Mouse (Mus musculus) liver, adult 2 months (tissue): ENCODE data around the gene Rcbtb2. TPM values are rescaled to one million over a fixed set of nuclear protein-coding genes. Genes with fewer than 3 reads are reported as not detected.

Experiments used
- DNase-seq: peaks from one replicate; pipeline ENCODE4 v3.0.0-alpha.2; 2011; ENCODE audit warnings: low read depth, low spot score; ENCODE audit errors: extremely low read depth
- H3K27ac ChIP-seq: fragments of 200-500 bp; replicated peaks from 2 replicates; pipeline ENCODE4 v1.5.1; 2012; ENCODE audit warnings: low read depth, mild to moderate bottlenecking, control low read depth, inconsistent platforms, low read length; ENCODE audit not compliant: insufficient read depth
- H3K27me3 ChIP-seq: fragments of 200-500 bp; 2 replicates; pipeline ENCODE4 v1.6.1; 2012; ENCODE audit warnings: mild to moderate bottlenecking, moderate library complexity, low read length, inconsistent platforms; ENCODE audit not compliant: control insufficient read depth, insufficient read depth
- H3K36me3 ChIP-seq: fragments of 200-500 bp; 2 replicates; pipeline ENCODE4 v1.6.1; 2012; ENCODE audit warnings: low read length, inconsistent platforms; ENCODE audit not compliant: control insufficient read depth, insufficient read depth
- H3K4me1 ChIP-seq: fragments of 200-500 bp; 2 replicates; pipeline ENCODE4 v1.6.1; 2011; ENCODE audit warnings: low read length; ENCODE audit not compliant: control insufficient read depth, insufficient read depth
- H3K4me3 ChIP-seq: fragments of 200-500 bp; 2 replicates; pipeline ENCODE4 v1.5.1; 2011; ENCODE audit warnings: low read depth, mild to moderate bottlenecking, control low read depth, low read length, moderate library complexity; ENCODE audit not compliant: insufficient read depth
- H3K79me2 ChIP-seq: fragments of 200-500 bp; 2 replicates; pipeline ENCODE4 v1.6.1; 2012; ENCODE audit warnings: inconsistent platforms, mild to moderate bottlenecking, low read length, moderate library complexity; ENCODE audit not compliant: control insufficient read depth, insufficient read depth
- H3K9ac ChIP-seq: fragments of 200-500 bp; 2 replicates; pipeline ENCODE4 v1.6.1; 2012; ENCODE audit warnings: low read depth, mild to moderate bottlenecking, control low read depth, inconsistent platforms, low read length
- CTCF ChIP-seq: fragments of 200-500 bp; IDR thresholded peaks from 2 replicates; pipeline ENCODE4 v1.5.1; 2011; ENCODE audit warnings: low read depth, low read length, control low read depth
- POLR2A ChIP-seq: fragments of 200-500 bp; IDR thresholded peaks from 2 replicates; pipeline ENCODE4 v1.6.1; 2011; ENCODE audit warnings: low read length, control low read depth; ENCODE audit not compliant: insufficient read depth; ENCODE audit errors: extremely low read depth
- WGBS: fragments of 180-500 bp; shearing (Covaris S2); methylation state at CpG from one replicate; pipeline ENCODE4 v1.1.7; 2018; 5-methylcytosine and 5-hydroxymethylcytosine counted together
- polyA plus RNA-seq: library from polyadenylated mRNA; depleted of rRNA; stranded (reverse); fragments of >200 nt; gene quantifications from 2 replicates; pipeline ENCODE4 v1.2.3, GENCODE M21; 2012
- total RNA-seq: library from RNA; depleted of rRNA; stranded (reverse); fragments of >200 nt; gene quantifications from 2 replicates; pipeline ENCODE4 v1.2.3, GENCODE M21; 2014

Rcbtb2 gene
- total and polyA plus RNA-seq, 2 experiments, result 26.0 to 32.6 TPM

DNA sequence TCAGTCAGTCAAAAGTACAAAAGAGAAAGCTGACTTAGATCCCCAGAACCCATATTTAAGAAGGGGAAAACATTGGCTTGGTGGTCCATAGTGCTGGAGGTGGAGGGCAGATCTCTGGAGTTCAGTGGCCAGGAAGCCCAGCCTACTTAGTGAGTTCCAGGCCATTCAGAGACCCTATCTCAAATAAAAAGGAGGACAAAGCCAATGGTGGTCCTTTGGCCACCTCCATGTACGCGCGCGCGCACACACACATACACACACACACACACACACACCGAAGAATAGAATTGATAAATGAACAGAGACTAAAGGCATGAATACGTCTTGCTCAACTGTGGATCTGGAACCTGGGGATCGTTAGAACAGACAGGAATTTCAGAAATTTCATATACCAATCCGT is 544 bp downstream of the Rcbtb2 start:
- no peaks in the 10 kb centered on the region for H3K79me2 ChIP-seq
- H3K4me1 ChIP-seq, result peaks cover 5% of the 10 kb centered on the region; the same call in 1 of the 2 replicates
- 78% methylated on average over 9 of the region's 9 CpGs for WGBS
- H3K36me3 ChIP-seq, result no peaks in the 10 kb centered on the region
- TF ChIP-seq CTCF (no peak), POLR2A (no peak)
- DNase-seq, result no peak
- no peak overlapping the region for H3K9ac ChIP-seq
- H3K4me3 ChIP-seq, result no peak overlapping the region
- H3K27me3 ChIP-seq, result no peaks in the 10 kb centered on the region
- peak overlapping the region; percentile 84 for H3K27ac ChIP-seq

DNA sequence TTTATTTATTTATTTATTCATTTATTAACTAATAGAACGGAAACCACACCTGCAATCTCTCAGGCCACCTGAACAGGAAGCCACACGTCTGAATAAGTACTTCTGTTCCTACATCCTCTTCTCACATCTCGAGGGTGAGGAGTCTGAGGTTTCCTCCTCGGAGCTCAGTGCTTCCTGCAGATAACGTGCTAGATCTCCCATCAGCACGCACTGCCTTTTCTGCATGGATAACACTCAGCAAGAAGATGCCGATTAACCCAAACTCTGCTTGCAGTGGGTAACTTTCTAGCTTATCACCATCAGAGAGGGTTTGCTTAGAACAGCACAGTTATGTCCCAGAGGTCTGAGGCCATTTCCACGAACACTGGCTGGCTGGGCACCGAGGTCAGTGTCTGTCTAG is 949 bp downstream of the Rcbtb2 start:
- H3K27me3 ChIP-seq, result no peaks in the 10 kb centered on the region
- H3K4me1 ChIP-seq, result peaks cover 5% of the 10 kb centered on the region; the same call in 1 of the 2 replicates
- TF ChIP-seq POLR2A (no peak), CTCF (no peak)
- no peak overlapping the region for H3K4me3 ChIP-seq
- no peak overlapping the region for H3K9ac ChIP-seq
- H3K79me2 ChIP-seq, result no peaks in the 10 kb centered on the region
- 67% methylated on average over 9 of the region's 9 CpGs for WGBS
- H3K27ac ChIP-seq, result no peak overlapping the region
- H3K36me3 ChIP-seq, result no peaks in the 10 kb centered on the region
- DNase-seq, result no peak

DNA sequence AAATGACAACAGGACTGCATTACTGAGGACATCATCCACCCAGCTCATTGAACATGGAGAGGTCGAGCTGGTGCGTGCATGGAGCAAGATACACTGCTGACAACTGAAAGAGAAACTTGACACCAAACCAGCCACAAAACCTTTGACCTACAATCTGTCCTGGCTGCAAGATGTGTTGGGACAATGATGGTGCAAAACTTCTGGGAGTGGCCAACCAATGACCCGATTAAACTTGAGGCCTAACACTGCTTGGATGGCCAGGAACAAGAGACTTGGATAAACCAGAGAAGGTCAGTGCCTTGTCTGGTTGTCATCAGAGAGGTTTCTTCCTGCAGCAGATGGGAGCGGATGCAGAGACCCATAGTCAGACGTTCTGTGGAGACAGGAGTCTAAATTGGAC is 7.7 kb downstream of the Rcbtb2 start:
- Histone ChIP-seq H3K27me3 (no peaks in the 10 kb centered on the region), H3K9ac (peak overlapping the region; percentile 67), H3K36me3 (no peaks in the 10 kb centered on the region), H3K79me2 (no peaks in the 10 kb centered on the region), H3K27ac (peak overlapping the region; percentile 97), H3K4me3 (peak overlapping the region; percentile 36), H3K4me1 (peaks cover 20% of the 10 kb centered on the region)
- TF ChIP-seq POLR2A, result no peak
- no peak for TF ChIP-seq CTCF
- WGBS, result 7% methylated on average over 5 of the region's 5 CpGs
- peak; percentile 99 for DNase-seq

GRCm38 (mm10) chr14:73131856-73132410 is 9.1 kb downstream of the Rcbtb2 start:
- peak; percentile 96 for DNase-seq
- Histone ChIP-seq H3K4me3 (peak overlapping the region; percentile 36), H3K27me3 (no peaks in the 10 kb centered on the region), H3K36me3 (no peaks in the 10 kb centered on the region), H3K4me1 (peaks cover 22% of the 10 kb centered on the region), H3K9ac (peak overlapping the region; percentile 82), H3K27ac (peak overlapping the region; percentile 100), H3K79me2 (no peaks in the 10 kb centered on the region)
- TF ChIP-seq POLR2A, result no peak
- TF ChIP-seq CTCF, result no peak
- WGBS, result 24% methylated on average over 16 of the region's 16 CpGs

DNA sequence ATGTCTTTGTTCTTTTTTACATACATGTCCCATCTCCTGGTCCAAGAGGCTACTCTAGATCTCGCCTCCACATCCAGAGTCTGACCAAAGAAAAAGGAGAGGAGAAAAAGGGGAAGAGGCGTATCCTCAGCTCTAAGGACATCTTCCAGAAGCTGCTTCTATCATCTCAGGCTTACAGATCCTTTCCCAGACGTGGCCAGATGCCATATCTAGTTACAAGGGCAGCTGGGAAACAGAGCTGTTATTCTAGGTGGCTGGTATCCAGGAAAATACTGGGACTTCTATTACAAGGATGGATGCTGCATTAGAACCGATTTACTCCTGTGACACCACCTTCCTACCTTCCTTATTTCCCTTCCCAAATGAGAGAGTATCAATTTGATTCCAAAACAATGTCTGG is 9.9 kb downstream of the Rcbtb2 start:
- peak overlapping the region; percentile 46; the same call in 1 of the 2 replicates for H3K27ac ChIP-seq
- TF ChIP-seq POLR2A (no peak), CTCF (no peak)
- H3K36me3 ChIP-seq, result no peaks in the 10 kb centered on the region
- no peaks in the 10 kb centered on the region for H3K27me3 ChIP-seq
- peaks cover 27% of the 10 kb centered on the region for H3K4me1 ChIP-seq
- no peak overlapping the region for H3K4me3 ChIP-seq
- no peaks in the 10 kb centered on the region for H3K79me2 ChIP-seq
- H3K9ac ChIP-seq, result no peak overlapping the region
- WGBS, result 70% methylated on average over 4 of the region's 4 CpGs
- DNase-seq, result peak; percentile 48

GRCm38 (mm10) chr14:73137234-73137633 is 14.4 kb downstream of the Rcbtb2 start:
- 42% methylated on average over 5 of the region's 5 CpGs for WGBS
- Histone ChIP-seq H3K9ac (no peak overlapping the region), H3K27ac (peak overlapping the region; percentile 57), H3K36me3 (no peaks in the 10 kb centered on the region), H3K79me2 (no peaks in the 10 kb centered on the region), H3K27me3 (no peaks in the 10 kb centered on the region), H3K4me1 (peaks cover 22% of the 10 kb centered on the region), H3K4me3 (no peak overlapping the region)
- peak; percentile 95 for DNase-seq
- TF ChIP-seq POLR2A, result no peak
- TF ChIP-seq CTCF, result no peak
